Mouse (Mus musculus) liver, postnatal 0 days (tissue): Measurements from ENCODE around the gene Gm1113. TPM values are rescaled to one million over a fixed set of nuclear protein-coding genes. Genes with fewer than 3 reads are reported as not detected.

Experiments
- ATAC-seq: fragments of 200-750 bp; cut with Nextera tagmentation; 2 replicates; pipeline ENCODE4 v1.8.0; 2017; ENCODE audit warnings: mild to moderate bottlenecking, moderate library complexity
- DNase-seq: peaks from one replicate; pipeline ENCODE4 v3.0.0-alpha.2; 2016
- H3K27ac ChIP-seq: fragments of 300-500 bp; sonication (generic); 2 replicates; pipeline ENCODE4 v1.5.1; 2014; ENCODE audit warnings: antibody characterized with exemption, moderate library complexity, mild to moderate bottlenecking, low read depth
- H3K27me3 ChIP-seq: fragments of 300-500 bp; sonication (generic); 2 replicates; pipeline ENCODE4 v1.6.1; 2014; ENCODE audit warnings: low read length, control low read depth, mixed read lengths; ENCODE audit not compliant: insufficient read depth
- H3K36me3 ChIP-seq: fragments of 300-500 bp; sonication (generic); replicated peaks from 2 replicates; pipeline ENCODE4 v1.6.1; 2014; ENCODE audit warnings: mild to moderate bottlenecking, control low read depth, low read length, moderate library complexity, mixed read lengths; ENCODE audit not compliant: insufficient read depth
- H3K4me1 ChIP-seq: fragments of 300-500 bp; sonication (generic); 2 replicates; pipeline ENCODE4 v1.6.1; 2014; ENCODE audit warnings: antibody characterized with exemption, mild to moderate bottlenecking, control low read depth; ENCODE audit not compliant: insufficient read depth
- H3K4me2 ChIP-seq: fragments of 300-500 bp; sonication (generic); 2 replicates; pipeline ENCODE4 v1.6.1; 2014; ENCODE audit warnings: low read depth, mild to moderate bottlenecking, low read length, moderate library complexity, mixed read lengths
- H3K4me3 ChIP-seq: fragments of 300-500 bp; sonication (generic); 2 replicates; pipeline ENCODE4 v1.5.1; 2014; ENCODE audit warnings: low read depth, low read length
- H3K9ac ChIP-seq: fragments of 300-500 bp; sonication (generic); replicated peaks from 2 replicates; pipeline ENCODE4 v1.6.1; 2014; ENCODE audit warnings: mild to moderate bottlenecking, moderate library complexity
- H3K9me3 ChIP-seq: fragments of 300-500 bp; sonication (generic); 2 replicates; pipeline ENCODE4 v1.6.1; 2016; ENCODE audit warnings: mild to moderate bottlenecking, control low read depth, low read length, mixed read lengths
- CTCF ChIP-seq: sonication (generic); IDR thresholded peaks from 2 replicates; pipeline ENCODE4 v1.5.1; 2016; ENCODE audit warnings: antibody characterized with exemption, low read depth
- EP300 ChIP-seq: IDR thresholded peaks from 2 replicates; pipeline ENCODE4 v1.6.1; 2016; ENCODE audit warnings: antibody characterized with exemption, low read depth, mild to moderate bottlenecking
- WGBS: fragments of 180-500 bp; shearing (Covaris S2); extraction: QIAGEN DNeasy Blood & Tissue Kit; methylation state at CpG from one replicate; pipeline ENCODE4 v1.1.7; 2014; ENCODE audit not compliant: insufficient replicate concordance; 5-methylcytosine and 5-hydroxymethylcytosine counted together
- polyA plus RNA-seq: library from polyadenylated mRNA; unstranded; fragments of >200 nt; fragmentation: Nextera tagmentation; extraction: Ambion mirVana; gene quantifications from 2 replicates; pipeline ENCODE4 v1.2.1, GENCODE M21; 2015

The Gm1113 gene
- polyA plus RNA-seq, 1 experiment from 2014 or later, result not detected

GRCm38 (mm10) chr9:35522241-35522640 is 4.2 kb upstream of the Gm1113 start:
- Histone ChIP-seq H3K27me3 (no peaks in the 10 kb centered on the region), H3K4me3 (no peak overlapping the region), H3K4me2 (no peak overlapping the region), H3K9ac (no peak overlapping the region), H3K4me1 (no peaks in the 10 kb centered on the region), H3K27ac (no peak overlapping the region), H3K36me3 (no peaks in the 10 kb centered on the region), H3K9me3 (no peaks in the 10 kb centered on the region)
- TF ChIP-seq CTCF, result no peak
- no peak for TF ChIP-seq EP300
- ATAC-seq, result no peak
- DNase-seq, result no peak
- 70% methylated on average over 2 of the region's 2 CpGs for WGBS

- ATAC-seq (no peak), DNase-seq (no peak)
- Histone ChIP-seq H3K4me2 (no peak overlapping the region), H3K4me1 (no peaks in the 10 kb centered on the region), H3K9me3 (no peaks in the 10 kb centered on the region), H3K4me3 (no peak overlapping the region), H3K36me3 (no peaks in the 10 kb centered on the region), H3K27me3 (no peaks in the 10 kb centered on the region), H3K27ac (no peak overlapping the region), H3K9ac (no peak overlapping the region)
- WGBS, result 57% methylated on average over 6 of the region's 6 CpGs
- TF ChIP-seq EP300 (no peak), CTCF (no peak)
Measured at GRCm38 (mm10) chr9:35520631-35521348, 2.7 kb upstream of the Gm1113 start.

GRCm38 (mm10) chr9:35516711-35517110 is 1.4 kb downstream of the Gm1113 start:
- no peaks in the 10 kb centered on the region for H3K36me3 ChIP-seq
- WGBS, result 80% methylated on average over 16 of the region's 16 CpGs
- TF ChIP-seq CTCF (no peak), EP300 (no peak)
- no peak overlapping the region for H3K9ac ChIP-seq
- no peaks in the 10 kb centered on the region for H3K4me1 ChIP-seq
- no peaks in the 10 kb centered on the region for H3K27me3 ChIP-seq
- ATAC-seq (no peak), DNase-seq (no peak)
- no peak overlapping the region for H3K4me2 ChIP-seq
- H3K27ac ChIP-seq, result no peak overlapping the region
- no peak overlapping the region for H3K4me3 ChIP-seq
- no peaks in the 10 kb centered on the region for H3K9me3 ChIP-seq

- no peak for ATAC-seq
- H3K4me3 ChIP-seq, result no peak overlapping the region
- no peaks in the 10 kb centered on the region for H3K27me3 ChIP-seq
- DNase-seq, result no peak
- TF ChIP-seq EP300 (no peak), CTCF (no peak)
- H3K4me2 ChIP-seq, result no peak overlapping the region
- 66% methylated on average over 5 of the region's 5 CpGs for WGBS
- H3K9me3 ChIP-seq, result no peaks in the 10 kb centered on the region
- no peak overlapping the region for H3K27ac ChIP-seq
- no peak overlapping the region for H3K9ac ChIP-seq
- no peaks in the 10 kb centered on the region for H3K36me3 ChIP-seq
- no peaks in the 10 kb centered on the region for H3K4me1 ChIP-seq
Measured at GRCm38 (mm10) chr9:35516182-35516581, 1.9 kb downstream of the Gm1113 start.

- no peak overlapping the region for H3K4me2 ChIP-seq
- DNase-seq, result no peak
- no peak overlapping the region for H3K27ac ChIP-seq
- ATAC-seq, result no peak
- no peaks in the 10 kb centered on the region for H3K36me3 ChIP-seq
- H3K9me3 ChIP-seq, result no peaks in the 10 kb centered on the region
- no peak overlapping the region for H3K4me3 ChIP-seq
- no peak overlapping the region for H3K9ac ChIP-seq
- H3K27me3 ChIP-seq, result no peaks in the 10 kb centered on the region
- 65% methylated on average over 4 of the region's 4 CpGs for WGBS
- H3K4me1 ChIP-seq, result no peaks in the 10 kb centered on the region
- no peak for TF ChIP-seq EP300
- TF ChIP-seq CTCF, result no peak
Measured at GRCm38 (mm10) chr9:35513900-35514299, 4.2 kb downstream of the Gm1113 start.

GRCm38 (mm10) chr9:35508234-35508633 is 9.8 kb downstream of the Gm1113 start:
- H3K27ac ChIP-seq, result no peak overlapping the region
- no peaks in the 10 kb centered on the region for H3K4me1 ChIP-seq
- TF ChIP-seq EP300, result no peak
- no peak for TF ChIP-seq CTCF
- 72% methylated on average over 8 of the region's 8 CpGs for WGBS
- no peak overlapping the region for H3K4me2 ChIP-seq
- H3K27me3 ChIP-seq, result no peaks in the 10 kb centered on the region
- no peak for DNase-seq
- no peaks in the 10 kb centered on the region for H3K9me3 ChIP-seq
- H3K36me3 ChIP-seq, result no peaks in the 10 kb centered on the region
- H3K9ac ChIP-seq, result no peak overlapping the region
- H3K4me3 ChIP-seq, result no peak overlapping the region
- no peak for ATAC-seq
